Mouse (Mus musculus): Measurements from ENCODE around the gene C9. TPM values are rescaled to one million over a fixed set of nuclear protein-coding genes. Genes with fewer than 3 reads are reported as not detected.

The C9 gene
- 0.50 and 0.71 TPM in 2 replicates for polyA plus RNA-seq (2015; fragmentation: Nextera tagmentation; extraction: Ambion mirVana)

GRCm38 (mm10) chr15:6445135-6445534 is at the start of gene C9:
Gene C9, plus strand, starts transcription at chr15:6445327.
- no peak within 1 kb of the TSS for H3K27ac ChIP-seq
- 46% methylated on average over 2 of the region's 2 CpGs for WGBS (ENCODE audit: insufficient replicate concordance)
- no peaks in the 10 kb centered on the region for H3K27me3 ChIP-seq
- H3K36me3 ChIP-seq = no peaks in the 10 kb centered on the region
- ATAC-seq (ENCODE audit: low read depth) (no peak), DNase-seq (no peak)
- H3K4me2 ChIP-seq = no peak within 1 kb of the TSS
- H3K4me3 ChIP-seq (replicated peaks) = no peak within 1 kb of the TSS
- H3K9me3 ChIP-seq (replicated peaks) = no peaks in the 10 kb centered on the region
- H3K4me1 ChIP-seq (replicated peaks) = no peaks in the 10 kb centered on the region
- no peak within 1 kb of the TSS for H3K9ac ChIP-seq

- Histone ChIP-seq H3K27ac (no peak overlapping the region), H3K9ac (no peak overlapping the region), H3K27me3 (no peaks in the 10 kb centered on the region), H3K4me3 (replicated peaks) (no peak overlapping the region), H3K36me3 (no peaks in the 10 kb centered on the region), H3K4me1 (replicated peaks) (no peaks in the 10 kb centered on the region), H3K9me3 (replicated peaks) (no peaks in the 10 kb centered on the region), H3K4me2 (no peak overlapping the region)
- DNase-seq = no peak
- 59% methylated on average over 4 of the region's 4 CpGs for WGBS (ENCODE audit: insufficient replicate concordance)
- ATAC-seq (ENCODE audit: low read depth) = no peak
Measured at GRCm38 (mm10) chr15:6398211-6398610, 46.9 kb upstream of the C9 start.

- no peak overlapping the region for H3K4me3 ChIP-seq (replicated peaks)
- H3K9ac ChIP-seq = no peak overlapping the region
- no peaks in the 10 kb centered on the region for H3K4me1 ChIP-seq (replicated peaks)
- ATAC-seq (ENCODE audit: low read depth) (no peak), DNase-seq (no peak)
- no peaks in the 10 kb centered on the region for H3K9me3 ChIP-seq (replicated peaks)
- no peak overlapping the region for H3K27ac ChIP-seq
- no peaks in the 10 kb centered on the region for H3K27me3 ChIP-seq
- no peaks in the 10 kb centered on the region for H3K36me3 ChIP-seq
- 77% methylated on average over 6 of the region's 6 CpGs for WGBS (ENCODE audit: insufficient replicate concordance)
- no peak overlapping the region for H3K4me2 ChIP-seq
Measured at GRCm38 (mm10) chr15:6398881-6399280, 46.2 kb upstream of the C9 start.

GRCm38 (mm10) chr15:6400115-6400514 is 45.0 kb upstream of the C9 start:
- H3K27ac ChIP-seq = no peak overlapping the region
- ATAC-seq (ENCODE audit: low read depth) (no peak), DNase-seq (no peak)
- no peaks in the 10 kb centered on the region for H3K36me3 ChIP-seq
- H3K4me2 ChIP-seq = no peak overlapping the region
- H3K9ac ChIP-seq = no peak overlapping the region
- H3K9me3 ChIP-seq (replicated peaks) = no peaks in the 10 kb centered on the region
- no peak overlapping the region for H3K4me3 ChIP-seq (replicated peaks)
- H3K4me1 ChIP-seq (replicated peaks) = no peaks in the 10 kb centered on the region
- H3K27me3 ChIP-seq = no peaks in the 10 kb centered on the region
- 65% methylated on average over 8 of the region's 8 CpGs for WGBS (ENCODE audit: insufficient replicate concordance)

GRCm38 (mm10) chr15:6402433-6402832 is 42.7 kb upstream of the C9 start:
- DNase-seq (no peak), ATAC-seq (ENCODE audit: low read depth) (no peak)
- H3K27me3 ChIP-seq = no peaks in the 10 kb centered on the region
- H3K4me3 ChIP-seq (replicated peaks) = no peak overlapping the region
- H3K36me3 ChIP-seq = no peaks in the 10 kb centered on the region
- no peaks in the 10 kb centered on the region for H3K9me3 ChIP-seq (replicated peaks)
- H3K9ac ChIP-seq = no peak overlapping the region
- H3K4me1 ChIP-seq (replicated peaks) = no peaks in the 10 kb centered on the region
- 66% methylated on average over 2 of the region's 2 CpGs for WGBS (ENCODE audit: insufficient replicate concordance)
- no peak overlapping the region for H3K27ac ChIP-seq
- no peak overlapping the region for H3K4me2 ChIP-seq

GRCm38 (mm10) chr15:6404172-6404571 is 41.0 kb upstream of the C9 start:
- Histone ChIP-seq H3K36me3 (no peaks in the 10 kb centered on the region), H3K9me3 (replicated peaks) (no peaks in the 10 kb centered on the region), H3K4me1 (replicated peaks) (no peaks in the 10 kb centered on the region), H3K4me2 (no peak overlapping the region), H3K4me3 (replicated peaks) (no peak overlapping the region), H3K27ac (no peak overlapping the region), H3K27me3 (no peaks in the 10 kb centered on the region), H3K9ac (no peak overlapping the region)
- DNase-seq (no peak), ATAC-seq (ENCODE audit: low read depth) (no peak)
- 75% methylated on average over 5 of the region's 5 CpGs for WGBS (ENCODE audit: insufficient replicate concordance)

GRCm38 (mm10) chr15:6406771-6407170 is 38.4 kb upstream of the C9 start:
- H3K9ac ChIP-seq = no peak overlapping the region
- DNase-seq (no peak), ATAC-seq (ENCODE audit: low read depth) (no peak)
- H3K9me3 ChIP-seq (replicated peaks) = no peaks in the 10 kb centered on the region
- no peaks in the 10 kb centered on the region for H3K36me3 ChIP-seq
- no peaks in the 10 kb centered on the region for H3K4me1 ChIP-seq (replicated peaks)
- H3K4me2 ChIP-seq = no peak overlapping the region
- no peak overlapping the region for H3K4me3 ChIP-seq (replicated peaks)
- H3K27me3 ChIP-seq = no peaks in the 10 kb centered on the region
- no peak overlapping the region for H3K27ac ChIP-seq
- WGBS (ENCODE audit: insufficient replicate concordance) = 65% methylated on average over 6 of the region's 6 CpGs

- ATAC-seq (ENCODE audit: low read depth) = no peak
Measured at GRCm38 (mm10) chr15:6409031-6409430, 36.1 kb upstream of the C9 start.

GRCm38 (mm10) chr15:6410161-6410560 is 35.0 kb upstream of the C9 start:
- Histone ChIP-seq H3K4me1 (replicated peaks) (no peaks in the 10 kb centered on the region), H3K27me3 (no peaks in the 10 kb centered on the region), H3K4me2 (no peak overlapping the region), H3K9ac (no peak overlapping the region), H3K9me3 (replicated peaks) (no peaks in the 10 kb centered on the region), H3K27ac (no peak overlapping the region), H3K36me3 (no peaks in the 10 kb centered on the region), H3K4me3 (replicated peaks) (no peak overlapping the region)
- DNase-seq = no peak
- 67% methylated on average over 3 of the region's 3 CpGs for WGBS (ENCODE audit: insufficient replicate concordance)
- ATAC-seq (ENCODE audit: low read depth) = no peak

More at GRCm38 (mm10) chr15:6409031-6409430, 36.1 kb upstream of the C9 start:
- H3K4me3 ChIP-seq (replicated peaks) = no peak overlapping the region
- no peaks in the 10 kb centered on the region for H3K36me3 ChIP-seq
- no peaks in the 10 kb centered on the region for H3K4me1 ChIP-seq (replicated peaks)
- H3K27me3 ChIP-seq = no peaks in the 10 kb centered on the region
- H3K9me3 ChIP-seq (replicated peaks) = no peaks in the 10 kb centered on the region
- 71% methylated on average over 8 of the region's 8 CpGs for WGBS (ENCODE audit: insufficient replicate concordance)
- H3K27ac ChIP-seq = no peak overlapping the region
- no peak for DNase-seq
- H3K9ac ChIP-seq = no peak overlapping the region
- H3K4me2 ChIP-seq = no peak overlapping the region

GRCm38 (mm10) chr15:6411334-6411733 is 33.8 kb upstream of the C9 start:
- no peak overlapping the region for H3K4me3 ChIP-seq (replicated peaks)
- H3K4me1 ChIP-seq (replicated peaks) = no peaks in the 10 kb centered on the region
- 51% methylated on average over 6 of the region's 6 CpGs for WGBS (ENCODE audit: insufficient replicate concordance)
- H3K9me3 ChIP-seq (replicated peaks) = no peaks in the 10 kb centered on the region
- H3K36me3 ChIP-seq = no peaks in the 10 kb centered on the region
- H3K9ac ChIP-seq = no peak overlapping the region
- DNase-seq (no peak), ATAC-seq (ENCODE audit: low read depth) (no peak)
- no peaks in the 10 kb centered on the region for H3K27me3 ChIP-seq
- no peak overlapping the region for H3K4me2 ChIP-seq
- H3K27ac ChIP-seq = no peak overlapping the region

GRCm38 (mm10) chr15:6415317-6415716 is 29.8 kb upstream of the C9 start:
- Histone ChIP-seq H3K36me3 (no peaks in the 10 kb centered on the region), H3K9me3 (replicated peaks) (no peaks in the 10 kb centered on the region), H3K4me1 (replicated peaks) (no peaks in the 10 kb centered on the region), H3K4me3 (replicated peaks) (no peak overlapping the region), H3K4me2 (no peak overlapping the region), H3K27me3 (no peaks in the 10 kb centered on the region), H3K27ac (no peak overlapping the region), H3K9ac (no peak overlapping the region)
- 56% methylated on average over 5 of the region's 5 CpGs for WGBS (ENCODE audit: insufficient replicate concordance)
- DNase-seq (no peak), ATAC-seq (ENCODE audit: low read depth) (no peak)

- no peak overlapping the region for H3K27ac ChIP-seq
- no peak overlapping the region for H3K4me2 ChIP-seq
- 70% methylated on average over 7 of the region's 7 CpGs for WGBS (ENCODE audit: insufficient replicate concordance)
- no peaks in the 10 kb centered on the region for H3K4me1 ChIP-seq (replicated peaks)
- H3K36me3 ChIP-seq = no peaks in the 10 kb centered on the region
- H3K9ac ChIP-seq = no peak overlapping the region
- no peaks in the 10 kb centered on the region for H3K9me3 ChIP-seq (replicated peaks)
- ATAC-seq (ENCODE audit: low read depth) (no peak), DNase-seq (no peak)
- H3K4me3 ChIP-seq (replicated peaks) = no peak overlapping the region
- no peaks in the 10 kb centered on the region for H3K27me3 ChIP-seq
Measured at GRCm38 (mm10) chr15:6431777-6432176, 13.3 kb upstream of the C9 start.
